Mouse (Mus musculus) cerebellum, adult 2 months (tissue): Measurements from ENCODE around the gene Lrrfip2.

Experiments used
- CTCF ChIP-seq: fragments of 200-500 bp; IDR thresholded peaks from 2 replicates; pipeline ENCODE4 v1.5.1; 2011; ENCODE audit warnings: low read depth, mild to moderate bottlenecking, control low read depth, low read length, moderate library complexity, borderline replicate concordance; ENCODE audit not compliant: insufficient read depth
- POLR2A ChIP-seq: fragments of 200-500 bp; IDR thresholded peaks from 2 replicates; pipeline ENCODE4 v1.6.1; 2011; ENCODE audit warnings: low read length, control low read depth, borderline replicate concordance; ENCODE audit not compliant: insufficient read depth

- TF ChIP-seq CTCF = no peak
- TF ChIP-seq POLR2A = no peak
Measured at GRCm38 (mm10) chr9:111228446-111228845, 111.1 kb downstream of the Lrrfip2 start.
